Mouse (Mus musculus): ENCODE data around the gene Polr3b. TPM values are rescaled to one million over a fixed set of nuclear protein-coding genes. Genes with fewer than 3 reads are reported as not detected.

The Polr3b gene
- total RNA-seq, 2 experiments from 2014 or later: 14.8 to 15.6 TPM

GRCm38 (mm10) chr10:84774573-84774972 is 152.5 kb downstream of the Polr3b start:
- DNase-seq (ENCODE audit: low spot score in 2 of 2): no peak
- no peak for TF ChIP-seq CTCF (conservative IDR thresholded peaks at IDR 0.05)
- H3K27ac ChIP-seq: no peak overlapping the region
- H3K4me3 ChIP-seq: no peak overlapping the region

Other genes starting within 250 kb of the Polr3b start
- gene Nuak1, start 181.7 kb upstream of the Polr3b start, total RNA-seq (2021): 10 to 100 TPM; 47.9 to 51.4 TPM
- 10 to 100 TPM; 20.2 to 20.3 TPM for gene Ckap4, start 88.2 kb upstream of the Polr3b start, total RNA-seq (2021)
- 10 to 100 TPM; 27.3 to 29.4 TPM for gene Tcp11l2, start 45.7 kb upstream of the Polr3b start, total RNA-seq (2021)
- 10 to 100 TPM; 10.7 to 12.1 TPM for gene Rfx4, start 133.8 kb downstream of the Polr3b start, total RNA-seq (2021)